Mouse (Mus musculus) lung, postnatal 0 days (tissue): ENCODE measurements at regions not wholly inside any gene's neighbourhood (a gene's known extent, or its start where the extent isn't known, plus 50 kb on each side); places are given as distances from the start of the nearest gene placed in this dataset.

ENCODE experiments used
- CTCF ChIP-seq: IDR thresholded peaks from 2 replicates; pipeline ENCODE4 v1.5.1; 2016; ENCODE audit warnings: antibody characterized with exemption, mild to moderate bottlenecking
- EP300 ChIP-seq: IDR thresholded peaks from 2 replicates; pipeline ENCODE4 v1.6.1; 2016; ENCODE audit warnings: antibody characterized with exemption, mild to moderate bottlenecking, control low read depth

GRCm38 (mm10) chr13:10538927-10539326 is 178.3 kb upstream of the Chrm3 start:
- TF ChIP-seq CTCF (peak; percentile 60), EP300 (no peak)
